Mouse (Mus musculus) forebrain, embryonic 14.5 days (tissue): ENCODE results near the gene Pxylp1. TPM values are rescaled to one million over a fixed set of nuclear protein-coding genes. Genes with fewer than 3 reads are reported as not detected.
A peak's percentile ranks its signal among the peaks of the same experiment; 100 is the strongest.

Source experiments
- ATAC-seq: fragments of 200-750 bp; cut with Nextera tagmentation; 2 replicates; pipeline ENCODE4 v1.8.0; 2017; ENCODE audit warnings: mild to moderate bottlenecking, moderate library complexity
- DNase-seq: peaks from one replicate; pipeline ENCODE4 v3.0.0-alpha.2; 2015; ENCODE audit warnings: low spot score
- H3K27ac ChIP-seq: fragments of 300-500 bp; sonication (generic); 2 replicates; pipeline ENCODE4 v1.5.1; 2014; ENCODE audit warnings: low read depth, mild to moderate bottlenecking, control low read depth, low read length, moderate library complexity
- H3K27me3 ChIP-seq: fragments of 300-500 bp; sonication (generic); replicated peaks from 2 replicates; pipeline ENCODE4 v1.6.1; 2014; ENCODE audit warnings: low read length, control low read depth, mixed read lengths; ENCODE audit not compliant: control insufficient read depth, insufficient read depth
- H3K36me3 ChIP-seq: fragments of 300-500 bp; sonication (generic); 2 replicates; pipeline ENCODE4 v1.6.1; 2014; ENCODE audit warnings: low read length, control low read depth; ENCODE audit not compliant: control insufficient read depth, insufficient read depth
- H3K4me1 ChIP-seq: fragments of 300-500 bp; sonication (generic); 2 replicates; pipeline ENCODE4 v1.6.1; 2014; ENCODE audit warnings: antibody characterized with exemption, low read length, control low read depth; ENCODE audit not compliant: control insufficient read depth, insufficient read depth
- H3K4me2 ChIP-seq: fragments of 300-500 bp; sonication (generic); 2 replicates; pipeline ENCODE4 v1.6.1; 2014; ENCODE audit warnings: mild to moderate bottlenecking, control low read depth, low read length
- H3K4me3 ChIP-seq: fragments of 300-500 bp; sonication (generic); 2 replicates; pipeline ENCODE4 v1.5.1; 2014; ENCODE audit warnings: low read depth, low read length, control low read depth
- H3K9ac ChIP-seq: fragments of 300-500 bp; sonication (generic); 2 replicates; pipeline ENCODE4 v1.6.1; 2014; ENCODE audit warnings: mild to moderate bottlenecking, low read length, control low read depth, moderate library complexity
- H3K9me3 ChIP-seq: fragments of 300-500 bp; sonication (generic); replicated peaks from 2 replicates; pipeline ENCODE4 v1.6.1; 2016; ENCODE audit warnings: low read length, control low read depth, mixed read lengths; ENCODE audit not compliant: control insufficient read depth
- WGBS: fragments of 180-500 bp; shearing (Covaris S2); extraction: QIAGEN DNeasy Blood & Tissue Kit; methylation state at CpG from one replicate; pipeline ENCODE4 v1.1.7; 2014; 5-methylcytosine and 5-hydroxymethylcytosine counted together
- polyA plus RNA-seq: library from polyadenylated mRNA; unstranded; fragments of >200 nt; fragmentation: Nextera tagmentation; extraction: Ambion mirVana; gene quantifications from 2 replicates; pipeline ENCODE4 v1.2.1, GENCODE M21; 2014

The Pxylp1 gene
- polyA plus RNA-seq, 1 experiment from 2014 or later = 45.4 TPM

DNA sequence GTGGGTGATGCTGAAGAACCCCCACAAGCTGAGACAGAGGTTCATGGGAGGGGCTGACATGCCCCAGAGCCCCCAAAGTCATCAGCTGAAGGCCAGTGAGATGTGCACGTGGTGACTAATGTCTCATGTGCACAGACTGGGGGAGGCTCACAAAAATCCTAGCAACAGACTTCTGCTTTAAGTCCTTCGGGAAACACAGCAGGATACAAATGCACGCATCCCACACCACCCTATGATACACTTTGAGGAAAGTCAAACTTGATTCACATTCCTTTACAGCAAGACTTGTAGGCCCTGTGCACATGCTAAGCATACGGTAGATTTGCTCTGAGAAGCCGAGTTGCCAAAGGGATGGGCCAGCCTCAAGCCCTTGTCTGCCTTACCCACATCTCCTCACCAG lies 53.1 kb downstream of the Pxylp1 start:
- H3K4me1 ChIP-seq = peaks cover 5% of the 10 kb centered on the region; the same call in 1 of the 2 replicates
- no peaks in the 10 kb centered on the region for H3K27me3 ChIP-seq
- 0 out of 2 replicates have a peak, but pooled peaks cover 4% of the 10 kb centered on the region for H3K36me3 ChIP-seq
- H3K27ac ChIP-seq = no peak overlapping the region
- no peak overlapping the region for H3K4me3 ChIP-seq
- ATAC-seq = no peak
- WGBS = 92% methylated on average over 5 of the region's 5 CpGs
- no peak for DNase-seq
- H3K4me2 ChIP-seq = no peak overlapping the region
- H3K9me3 ChIP-seq = no peaks in the 10 kb centered on the region
- no peak overlapping the region for H3K9ac ChIP-seq

DNA sequence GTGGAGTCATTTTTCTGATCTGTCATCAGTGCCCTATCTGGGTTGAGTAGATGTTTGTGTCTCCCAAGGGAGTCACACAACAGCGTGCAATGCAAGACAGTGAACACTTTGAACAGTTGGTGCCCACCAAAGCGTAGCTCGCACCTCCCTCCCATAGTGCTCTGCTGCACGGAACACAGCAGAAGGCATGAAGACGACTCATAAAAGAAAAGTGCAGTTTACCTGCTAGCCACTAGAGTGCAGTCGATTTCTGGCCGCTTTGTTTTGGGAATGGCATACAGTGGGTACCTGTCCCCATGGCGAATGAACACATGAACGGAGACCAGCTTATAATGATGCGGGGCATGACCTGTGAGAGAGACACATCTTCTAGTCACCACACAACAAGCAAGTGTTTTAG lies 53.6 kb downstream of the Pxylp1 start:
- no peak overlapping the region for H3K4me3 ChIP-seq
- H3K27ac ChIP-seq = peak overlapping the region; percentile 60; the same call in 1 of the 2 replicates
- DNase-seq = peak; percentile 69
- H3K4me2 ChIP-seq = no peak overlapping the region
- H3K9ac ChIP-seq = no peak overlapping the region
- H3K9me3 ChIP-seq = no peaks in the 10 kb centered on the region
- WGBS = 38% methylated on average over 10 of the region's 10 CpGs
- no peaks in the 10 kb centered on the region for H3K27me3 ChIP-seq
- peak; percentile 62 for ATAC-seq
- H3K4me1 ChIP-seq = peaks cover 5% of the 10 kb centered on the region; the same call in 1 of the 2 replicates
- 0 out of 2 replicates have a peak, but pooled peaks cover 4% of the 10 kb centered on the region for H3K36me3 ChIP-seq

DNA sequence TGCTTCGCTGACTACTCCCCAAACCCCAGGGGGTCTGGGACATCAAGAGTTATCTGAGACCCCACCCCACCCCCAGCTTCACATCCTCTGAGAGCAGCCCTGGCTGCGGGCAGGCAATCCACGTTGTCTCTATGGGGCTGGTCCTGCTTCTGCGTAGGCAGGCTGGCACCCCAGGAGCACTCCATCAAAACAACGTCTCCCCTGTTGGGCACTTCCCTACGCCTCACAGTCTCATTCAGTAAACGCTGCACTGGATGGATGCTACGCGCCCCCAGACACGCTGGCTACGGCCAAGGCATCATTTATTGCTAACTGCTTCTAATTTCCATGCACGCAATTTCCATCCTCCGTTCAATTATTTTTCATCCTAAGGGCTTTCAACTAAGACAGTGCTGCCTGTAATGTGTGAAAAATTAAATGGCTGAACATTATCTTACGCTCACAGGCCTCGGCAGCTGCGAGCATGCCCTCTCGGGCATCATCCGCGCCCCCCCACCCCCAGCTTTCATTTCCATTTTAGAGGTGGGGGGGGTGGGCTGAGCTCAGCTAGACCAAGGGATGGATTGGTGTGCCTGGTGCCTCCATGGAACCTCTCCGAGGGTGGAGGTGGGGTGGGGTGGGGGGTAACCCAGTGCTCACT lies 54.6 kb downstream of the Pxylp1 start:
- Histone ChIP-seq H3K27me3 (no peaks in the 10 kb centered on the region), H3K9ac (peak overlapping the region; percentile 14), H3K36me3 (0 out of 2 replicates have a peak, but pooled peaks cover 4% of the 10 kb centered on the region), H3K4me3 (no peak overlapping the region), H3K9me3 (no peaks in the 10 kb centered on the region), H3K4me2 (0 out of 2 replicates have a peak overlapping the region, but pooled peaks have one; percentile 4), H3K27ac (peak overlapping the region; percentile 60; the same call in 1 of the 2 replicates), H3K4me1 (peaks cover 5% of the 10 kb centered on the region; the same call in 1 of the 2 replicates)
- ATAC-seq = peak; percentile 47
- peak; percentile 37 for DNase-seq
- WGBS = 40% methylated on average over 20 of the region's 20 CpGs

DNA sequence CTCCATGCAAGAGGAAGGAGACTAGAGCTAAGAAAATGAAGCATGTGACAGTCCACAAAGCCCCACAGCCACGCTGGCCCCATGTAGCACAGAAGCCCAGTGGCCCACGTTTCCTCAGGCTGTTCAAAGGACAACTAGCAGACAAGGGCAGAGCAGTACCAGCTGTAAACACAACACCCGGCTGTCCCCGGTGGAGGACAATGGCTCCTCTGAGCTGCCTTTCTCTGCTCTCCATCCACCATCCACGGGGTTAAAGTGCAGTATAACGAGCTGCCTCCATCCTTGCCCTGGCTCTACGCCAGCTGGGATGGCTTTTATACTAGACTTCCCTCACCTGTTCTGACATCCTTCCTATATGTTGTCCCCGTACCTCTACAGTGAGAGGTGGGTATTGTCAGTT lies 55.5 kb downstream of the Pxylp1 start:
- Histone ChIP-seq H3K9ac (no peak overlapping the region), H3K4me1 (peaks cover 5% of the 10 kb centered on the region; the same call in 1 of the 2 replicates), H3K4me3 (no peak overlapping the region), H3K9me3 (no peaks in the 10 kb centered on the region), H3K4me2 (no peak overlapping the region), H3K36me3 (0 out of 2 replicates have a peak, but pooled peaks cover 4% of the 10 kb centered on the region), H3K27me3 (no peaks in the 10 kb centered on the region), H3K27ac (0 out of 2 replicates have a peak overlapping the region, but pooled peaks have one; percentile 60)
- WGBS = 29% methylated on average over 8 of the region's 8 CpGs
- no peak for DNase-seq
- no peak for ATAC-seq

DNA sequence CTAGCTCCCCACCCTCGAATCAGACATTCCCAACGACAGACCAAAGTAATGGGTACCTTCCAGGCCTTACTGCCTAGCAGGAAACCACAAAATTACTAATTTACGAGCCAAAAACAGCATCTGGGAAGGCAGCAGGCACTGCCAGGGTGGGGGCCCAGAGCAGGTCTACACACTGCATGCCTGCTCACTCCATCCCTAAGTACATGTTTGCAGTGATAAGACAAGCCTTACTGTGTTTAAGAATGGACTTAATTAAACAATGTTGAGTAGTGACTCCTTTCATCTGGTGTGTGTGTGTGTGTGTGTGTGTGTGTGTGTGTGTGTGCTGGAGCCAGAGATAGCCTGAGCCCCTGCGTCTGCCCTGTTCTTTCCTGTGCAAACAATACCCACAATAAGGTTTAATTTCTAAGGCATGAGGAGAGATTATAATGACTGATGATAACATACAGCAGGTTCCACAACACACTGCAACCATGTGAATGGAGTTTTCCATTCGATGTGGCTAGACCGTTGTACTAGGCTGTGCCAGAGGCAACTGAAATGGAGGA lies 57.0 kb downstream of the Pxylp1 start:
- H3K4me1 ChIP-seq = peaks cover 11% of the 10 kb centered on the region; the same call in 1 of the 2 replicates
- no peak overlapping the region for H3K4me3 ChIP-seq
- H3K9ac ChIP-seq = no peak overlapping the region
- H3K9me3 ChIP-seq = no peaks in the 10 kb centered on the region
- 93% methylated on average over 6 of the region's 6 CpGs for WGBS
- DNase-seq (no peak), ATAC-seq (no peak)
- H3K4me2 ChIP-seq = no peak overlapping the region
- no peaks in the 10 kb centered on the region for H3K27me3 ChIP-seq
- 0 out of 2 replicates have a peak, but pooled peaks cover 4% of the 10 kb centered on the region for H3K36me3 ChIP-seq
- H3K27ac ChIP-seq = no peak overlapping the region

DNA sequence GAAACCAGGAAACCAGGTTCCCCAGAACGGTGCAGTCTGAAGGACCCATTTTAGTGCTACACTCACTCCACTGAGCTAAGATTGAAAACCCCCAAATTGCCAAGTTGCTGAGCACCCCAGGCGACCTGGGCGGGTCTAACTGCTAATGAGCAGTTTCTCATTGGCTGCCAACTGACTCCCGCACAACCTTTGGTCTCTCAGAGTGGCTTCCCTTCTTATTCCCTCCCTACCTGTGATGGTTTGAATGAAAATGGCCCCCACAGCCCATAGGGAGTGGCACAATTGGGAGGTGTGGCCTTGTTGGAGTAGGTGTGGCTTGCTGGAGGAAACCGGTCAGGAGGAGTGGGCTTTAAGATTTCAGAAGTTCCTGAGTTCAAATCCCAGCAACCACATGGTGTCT lies 58.9 kb downstream of the Pxylp1 start:
- ATAC-seq (no peak), DNase-seq (no peak)
- Histone ChIP-seq H3K9ac (no peak overlapping the region), H3K36me3 (0 out of 2 replicates have a peak, but pooled peaks cover 3% of the 10 kb centered on the region), H3K27ac (no peak overlapping the region), H3K4me1 (peaks cover 11% of the 10 kb centered on the region; the same call in 1 of the 2 replicates), H3K9me3 (no peaks in the 10 kb centered on the region), H3K4me3 (no peak overlapping the region), H3K4me2 (no peak overlapping the region), H3K27me3 (no peaks in the 10 kb centered on the region)
- WGBS = 61% methylated on average over 5 of the region's 5 CpGs

DNA sequence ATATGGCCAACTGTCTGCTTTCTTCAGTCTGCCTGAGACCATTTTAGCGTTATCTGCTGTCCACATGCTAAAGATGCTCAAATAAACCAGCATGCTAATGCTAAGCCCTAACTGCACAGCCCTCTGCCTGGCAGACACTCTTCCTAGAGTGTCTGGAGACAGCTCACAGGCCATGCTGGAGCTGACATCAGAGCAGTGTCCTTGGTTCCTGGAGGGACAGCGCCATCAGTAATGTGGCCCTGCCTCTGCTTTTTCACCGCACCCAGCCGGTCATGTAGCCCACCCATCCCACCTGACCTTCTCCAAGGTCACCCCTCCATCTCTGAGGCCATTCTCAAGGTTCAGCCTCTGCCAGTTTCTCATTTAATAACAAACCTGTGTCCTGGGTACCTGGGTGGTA lies 60.0 kb downstream of the Pxylp1 start:
- H3K4me1 ChIP-seq = peaks cover 6% of the 10 kb centered on the region; the same call in 1 of the 2 replicates
- H3K27ac ChIP-seq = no peak overlapping the region
- H3K4me2 ChIP-seq = no peak overlapping the region
- 86% methylated on average over 4 of the region's 4 CpGs for WGBS
- DNase-seq (no peak), ATAC-seq (no peak)
- no peak overlapping the region for H3K9ac ChIP-seq
- H3K36me3 ChIP-seq = 0 out of 2 replicates have a peak, but pooled peaks cover 9% of the 10 kb centered on the region
- no peaks in the 10 kb centered on the region for H3K9me3 ChIP-seq
- no peak overlapping the region for H3K4me3 ChIP-seq
- no peaks in the 10 kb centered on the region for H3K27me3 ChIP-seq

DNA sequence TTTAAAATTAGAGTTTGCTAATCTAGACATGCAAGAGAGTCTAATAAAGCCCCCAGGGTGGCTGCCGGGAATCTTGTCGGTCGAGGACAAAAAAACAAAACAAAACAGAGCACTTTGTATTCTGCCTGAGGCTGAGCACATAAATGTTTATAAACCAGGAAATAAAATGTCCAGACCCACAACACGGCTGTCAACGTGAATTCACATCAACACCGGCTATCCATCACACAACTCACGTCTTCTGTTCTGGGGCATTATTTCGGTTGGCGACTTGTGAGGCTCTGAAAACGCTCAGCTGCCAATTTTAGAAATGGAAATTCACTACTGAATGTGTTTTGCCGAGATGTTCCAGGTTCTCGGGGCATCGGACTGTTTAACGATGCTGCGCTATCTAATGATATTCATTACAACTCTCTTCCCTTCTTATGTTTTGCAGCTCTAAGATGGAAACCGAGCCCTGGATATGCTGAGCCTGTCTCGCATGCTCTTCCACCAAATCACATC lies 61.6 kb downstream of the Pxylp1 start:
- no peaks in the 10 kb centered on the region for H3K27me3 ChIP-seq
- H3K4me1 ChIP-seq = peaks cover 6% of the 10 kb centered on the region; the same call in 1 of the 2 replicates
- no peak overlapping the region for H3K4me2 ChIP-seq
- H3K9me3 ChIP-seq = no peaks in the 10 kb centered on the region
- 0 out of 2 replicates have a peak, but pooled peaks cover 9% of the 10 kb centered on the region for H3K36me3 ChIP-seq
- no peak overlapping the region; the same call in 1 of the 2 replicates for H3K27ac ChIP-seq
- 36% methylated on average over 17 of the region's 17 CpGs for WGBS
- DNase-seq (no peak), ATAC-seq (no peak)
- no peak overlapping the region for H3K4me3 ChIP-seq
- H3K9ac ChIP-seq = no peak overlapping the region; the same call in 1 of the 2 replicates
